Mouse (Mus musculus) liver, postnatal 0 days (tissue): ENCODE results near the gene Zfp169.
A peak's percentile ranks its signal among the peaks of the same experiment; 100 is the strongest.

Source experiments
- CTCF ChIP-seq: sonication (generic); IDR thresholded peaks from 2 replicates; pipeline ENCODE4 v1.5.1; 2016; ENCODE audit warnings: antibody characterized with exemption, low read depth
- EP300 ChIP-seq: IDR thresholded peaks from 2 replicates; pipeline ENCODE4 v1.6.1; 2016; ENCODE audit warnings: antibody characterized with exemption, low read depth, mild to moderate bottlenecking

DNA sequence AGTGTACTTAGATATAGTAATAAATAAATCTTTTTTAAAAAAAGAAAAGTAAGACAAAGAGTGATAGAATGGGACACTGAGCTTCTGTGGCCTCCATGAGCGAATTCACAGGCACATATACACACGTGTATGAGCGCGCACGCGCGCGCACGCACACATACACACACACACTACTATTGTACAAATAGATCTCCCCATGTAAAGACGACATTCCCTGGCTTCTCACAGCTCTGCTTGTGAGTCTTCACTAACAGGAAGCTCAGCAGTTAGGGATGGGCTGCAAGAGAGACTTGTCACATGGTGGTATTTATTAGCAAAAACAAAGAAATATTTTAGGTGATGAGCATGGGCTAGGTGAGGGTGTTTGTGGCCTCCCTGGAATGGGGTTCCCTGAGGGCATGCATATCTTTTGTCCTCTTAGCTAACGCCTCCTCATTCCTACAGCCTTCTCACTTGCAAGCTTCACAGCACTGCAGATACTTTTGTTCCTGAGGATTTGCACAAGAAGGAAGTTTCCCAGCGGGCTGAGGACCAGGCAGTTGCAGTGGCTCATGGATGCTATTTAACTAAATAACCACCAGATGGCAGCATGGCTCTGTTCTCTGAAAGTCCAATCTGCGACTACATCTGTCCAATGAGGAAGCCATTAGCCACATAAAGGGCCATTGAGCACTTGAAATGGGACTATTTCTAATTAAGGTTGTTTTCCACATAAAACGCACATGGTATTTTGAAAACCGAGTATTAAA, 15.0 kb upstream of the Zfp169 start:
- TF ChIP-seq CTCF: peak; percentile 95
- no peak for TF ChIP-seq EP300
